Mouse (Mus musculus) G1E (cell line): ENCODE data around the gene Smarcal1.

ENCODE experiments used
- CTCF ChIP-seq: IDR thresholded peaks from 2 replicates; pipeline ENCODE4 v1.5.1; 2012; ENCODE audit warnings: low read depth, low read length, inconsistent platforms, mixed read lengths
- GATA1 ChIP-seq: IDR thresholded peaks from 2 replicates; pipeline ENCODE4 v1.6.1; 2012; ENCODE audit warnings: borderline replicate concordance, low read length, inconsistent platforms, mixed read lengths
- TAL1 ChIP-seq: conservative IDR thresholded peaks from 2 replicates; pipeline ENCODE4 v1.6.1; 2012; ENCODE audit warnings: low read depth, low read length, inconsistent platforms, mixed read lengths

DNA sequence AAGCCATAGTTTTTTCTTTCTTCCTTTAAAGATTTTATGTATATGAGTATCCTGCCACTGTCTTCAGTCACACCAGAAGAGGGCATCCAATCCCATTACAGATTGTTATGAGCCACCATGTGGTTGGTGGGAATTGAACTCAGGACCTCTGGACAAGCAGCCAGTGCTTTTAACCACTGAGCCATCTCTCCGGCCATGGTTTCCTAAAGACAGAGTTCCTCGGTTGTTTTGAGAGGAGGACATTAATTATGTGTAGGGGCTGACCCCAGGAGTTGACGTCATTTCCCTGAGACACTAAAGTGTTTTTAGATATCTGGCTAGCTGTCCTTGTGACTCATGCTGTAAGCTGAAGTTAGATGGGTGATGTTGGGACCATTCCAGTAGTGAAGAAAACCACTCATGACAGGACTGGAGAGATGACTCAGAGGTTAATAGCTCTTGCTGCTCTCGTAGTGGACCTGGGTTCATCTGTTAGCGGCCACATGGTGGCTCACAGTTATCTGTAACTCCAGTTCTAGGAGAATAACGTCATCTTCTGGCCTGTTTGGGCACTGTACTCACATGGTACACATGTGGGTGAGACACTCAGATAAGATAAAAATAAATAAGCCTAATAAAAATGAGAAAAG, 18.6 kb upstream of the Smarcal1 start:
- no peak for TF ChIP-seq CTCF
- no peak for TF ChIP-seq GATA1
- 0 out of 2 replicates have a peak, but pooled peaks have one; percentile 17 for TF ChIP-seq TAL1
